In genomic region chr14:92820061-92820460, GRCm38 (mm10) we compare ENCODE assay signal across 15 mouse cellular contexts.
"Had no signal": no experiment of that assay in that cellular context is flagged by ENCODE, and none has a peak within 500 bp of the region (broad histone marks: within the 10 kb centered on the region; RNA-seq: fewer than 3 reads in every experiment).

No protein-coding gene starts in this region.

- H3K9me3 ChIP-seq: neural tube, embryonic 15.5 days; stomach, embryonic 15.5 days had no signal

- H3K36me3 ChIP-seq: neural tube, embryonic 15.5 days; stomach, embryonic 15.5 days had no signal

- H3K4me1 ChIP-seq: neural tube, embryonic 15.5 days; stomach, embryonic 15.5 days had no signal

- H3K4me2 ChIP-seq: neural tube, embryonic 15.5 days; stomach, embryonic 15.5 days had no signal

- H3K9ac ChIP-seq: neural tube, embryonic 15.5 days; stomach, embryonic 15.5 days had no signal

- H3K4me3 ChIP-seq: neural tube, embryonic 15.5 days; stomach, embryonic 15.5 days had no signal

- H3K27ac ChIP-seq: neural tube, embryonic 15.5 days; stomach, embryonic 15.5 days; stomach, postnatal 0 days had no signal

- H3K27me3 ChIP-seq: neural tube, embryonic 15.5 days; stomach, embryonic 15.5 days had no signal

- DNase-seq: retina, postnatal 1 day; right cerebral cortex, adult 18-20 months; right cerebral cortex, postnatal 14 days; right cerebral cortex, postnatal 25 days; right cerebral cortex, postnatal 4 days; spleen, adult 18-20 months; thymus, adult 18-20 months; thymus, adult 2 months; thymus, postnatal 14 days; thymus, postnatal 25 days; thymus, postnatal 36 days; thymus, postnatal 4 days had no signal
